Mouse (Mus musculus) ES-E14 (cell line): ENCODE results near the gene Ankrd50. TPM values are rescaled to one million over a fixed set of nuclear protein-coding genes. Genes with fewer than 3 reads are reported as not detected.

Experiments used
- DNase-seq: peaks from one replicate; pipeline ENCODE4 v3.0.0-alpha.2; 2013; ENCODE audit warnings: low read depth, low spot score
- H3K27ac ChIP-seq: 2 replicates; pipeline ENCODE4 v1.5.1; 2012; ENCODE audit warnings: low read depth, mild to moderate bottlenecking, low read length, moderate library complexity, mixed read lengths; ENCODE audit not compliant: poor library complexity, insufficient read depth, severe bottlenecking
- H3K36me3 ChIP-seq: 2 replicates; pipeline ENCODE4 v1.6.1; 2012; ENCODE audit warnings: mild to moderate bottlenecking, low read length, moderate library complexity, mixed read lengths; ENCODE audit not compliant: control insufficient read depth, poor library complexity, insufficient read depth, severe bottlenecking
- H3K4me1 ChIP-seq, 2 experiments: fragments of 150-350 bp in 1 of 2; sonication (generic) in 1 of 2; 2 replicates each; pipeline ENCODE4 v1.6.1; 2012; ENCODE audit warnings: low read length in 2 of 2, mild to moderate bottlenecking in 1 of 2, mixed read lengths in 1 of 2; ENCODE audit not compliant: control insufficient read depth in 2 of 2, insufficient read depth in 2 of 2, poor library complexity in 1 of 2
- H3K4me3 ChIP-seq, 2 experiments: fragments of 150-350 bp in 1 of 2; sonication (generic) in 1 of 2; 2 replicates each; pipeline ENCODE4 v1.5.1; 2012; ENCODE audit warnings: low read length in 2 of 2, low read depth in 1 of 2, mild to moderate bottlenecking in 1 of 2, mixed read lengths in 1 of 2; ENCODE audit not compliant: insufficient read depth in 1 of 2, poor library complexity in 1 of 2, severe bottlenecking in 1 of 2
- H3K9ac ChIP-seq: 2 replicates; pipeline ENCODE4 v1.6.1; 2012; ENCODE audit warnings: low read depth, mild to moderate bottlenecking, low read length, mixed read lengths; ENCODE audit not compliant: poor library complexity, insufficient read depth, severe bottlenecking
- H3K9me3 ChIP-seq: fragments of 150-350 bp; sonication (generic); 2 replicates; pipeline ENCODE4 v1.6.1; 2012; ENCODE audit warnings: low read depth, mild to moderate bottlenecking, low read length; ENCODE audit not compliant: control insufficient read depth, insufficient read depth
- CHD2 ChIP-seq: IDR thresholded peaks from 2 replicates; pipeline ENCODE4 v1.6.1; 2014; ENCODE audit warnings: mild to moderate bottlenecking, low read depth, low read length, inconsistent platforms
- HCFC1 ChIP-seq: IDR thresholded peaks from 2 replicates; pipeline ENCODE4 v1.6.1; 2012; ENCODE audit warnings: low read length, inconsistent platforms, borderline replicate concordance; ENCODE audit not compliant: insufficient read depth
- MAFK ChIP-seq: IDR thresholded peaks from 2 replicates; pipeline ENCODE4 v1.6.1; 2014; ENCODE audit warnings: mild to moderate bottlenecking, low read depth, low read length, inconsistent platforms; ENCODE audit not compliant: insufficient read depth
- ZC3H11A ChIP-seq: IDR thresholded peaks from 2 replicates; pipeline ENCODE4 v1.6.1; 2012; ENCODE audit warnings: low read depth, mild to moderate bottlenecking, inconsistent platforms, low read length, borderline replicate concordance
- ZNF384 ChIP-seq: IDR thresholded peaks from 2 replicates; pipeline ENCODE4 v1.6.1; 2012; ENCODE audit warnings: low read depth, low read length, inconsistent platforms
- in situ Hi-C, 2 experiments: fragments of 600-800 bp; cut with MboI; formaldehyde crosslinking; loops; one replicate each; pipeline ENCODE4 v1.15.1; 2025; ENCODE audit warnings: low sequenced_read_pairs in 2 of 2, inconsistent platforms in 1 of 2; ENCODE audit not compliant: unreplicated experiment in 2 of 2
- total RNA-seq: library from RNA; depleted of rRNA; stranded (reverse); fragments of 300-350 nt; gene quantifications from 2 replicates; pipeline ENCODE4 v1.2.3, GENCODE M21; 2012

Gene Ankrd50
- total RNA-seq, 1 experiment, result 27.0 TPM

- Histone ChIP-seq H3K36me3 (no peaks in the 10 kb centered on the region), H3K9ac (no peak overlapping the region), H3K4me3 (no peak overlapping the region), H3K4me1 (no peaks in the 10 kb centered on the region), H3K9me3 (no peaks in the 10 kb centered on the region), H3K27ac (no peak overlapping the region)
- TF ChIP-seq HCFC1, result no peak
- no peak for TF ChIP-seq MAFK
- no peak for TF ChIP-seq CHD2
- TF ChIP-seq ZC3H11A, result no peak
- no peak for TF ChIP-seq ZNF384
- in situ Hi-C loops, result no loop called here
- DNase-seq, result no peak
Observed at GRCm38 (mm10) chr3:38435828-38436227, 48.8 kb downstream of the Ankrd50 start.

GRCm38 (mm10) chr3:38434486-38434885 is 50.2 kb downstream of the Ankrd50 start:
- H3K9ac ChIP-seq, result no peak overlapping the region
- H3K4me1 ChIP-seq, result no peaks in the 10 kb centered on the region
- H3K36me3 ChIP-seq, result no peaks in the 10 kb centered on the region
- H3K9me3 ChIP-seq, result no peaks in the 10 kb centered on the region
- in situ Hi-C loops, result no loop called here
- DNase-seq, result no peak
- no peak overlapping the region for H3K27ac ChIP-seq
- H3K4me3 ChIP-seq, result no peak overlapping the region
- no peak for TF ChIP-seq HCFC1
- no peak for TF ChIP-seq CHD2
- no peak for TF ChIP-seq ZC3H11A
- TF ChIP-seq MAFK, result no peak
- no peak for TF ChIP-seq ZNF384

- in situ Hi-C loops, result no loop called here
- Histone ChIP-seq H3K4me1 (no peaks in the 10 kb centered on the region), H3K4me3 (no peak overlapping the region), H3K36me3 (no peaks in the 10 kb centered on the region), H3K9ac (no peak overlapping the region), H3K27ac (no peak overlapping the region), H3K9me3 (no peaks in the 10 kb centered on the region)
- no peak for DNase-seq
- TF ChIP-seq ZNF384 (no peak), ZC3H11A (no peak), CHD2 (no peak), MAFK (no peak), HCFC1 (no peak)
Observed at GRCm38 (mm10) chr3:38433495-38434464, 50.9 kb downstream of the Ankrd50 start.

GRCm38 (mm10) chr3:38431461-38431860 is 53.2 kb downstream of the Ankrd50 start:
- H3K9me3 ChIP-seq, result no peaks in the 10 kb centered on the region
- in situ Hi-C loops, result no loop called here

GRCm38 (mm10) chr3:38431042-38431441 is 53.6 kb downstream of the Ankrd50 start:
- H3K36me3 ChIP-seq, result no peaks in the 10 kb centered on the region
- H3K9me3 ChIP-seq, result no peaks in the 10 kb centered on the region
- TF ChIP-seq CHD2, result no peak
- TF ChIP-seq ZNF384, result no peak
- TF ChIP-seq HCFC1, result no peak
- TF ChIP-seq ZC3H11A, result no peak
- no peak for TF ChIP-seq MAFK
- DNase-seq, result no peak
- H3K4me3 ChIP-seq, result no peak overlapping the region
- in situ Hi-C loops, result no loop called here
- no peaks in the 10 kb centered on the region for H3K4me1 ChIP-seq
- H3K9ac ChIP-seq, result no peak overlapping the region
- H3K27ac ChIP-seq, result no peak overlapping the region

More at GRCm38 (mm10) chr3:38431461-38431860, 53.2 kb downstream of the Ankrd50 start:
- Histone ChIP-seq H3K36me3 (no peaks in the 10 kb centered on the region), H3K4me3 (no peak overlapping the region), H3K4me1 (no peaks in the 10 kb centered on the region), H3K9ac (no peak overlapping the region), H3K27ac (no peak overlapping the region)
- DNase-seq, result no peak
- TF ChIP-seq ZNF384 (no peak), CHD2 (no peak), ZC3H11A (no peak)
